Mouse (Mus musculus) adrenal gland, postnatal 14 days (tissue): ENCODE results near the gene Camk2g. TPM values are rescaled to one million over a fixed set of nuclear protein-coding genes. Genes with fewer than 3 reads are reported as not detected.

Source experiments
- DNase-seq: peaks from one replicate; pipeline ENCODE4 v3.0.0; 2021; ENCODE audit warnings: mixed read lengths
- long read RNA-seq, 2 experiments: library from polyadenylated mRNA; stranded (forward); transcript quantifications; one replicate each; pipeline ENCODE4 v2.0.0; 2021
- total RNA-seq: library from RNA; stranded (reverse); gene quantifications from 2 replicates; pipeline ENCODE4 v1.2.3, GENCODE M21; 2021

Camk2g gene
- 44.5 and 45.6 TPM in 2 replicates for total RNA-seq
- long read RNA-seq, experiment 1, transcript Camk2g-203 (19 exons, 3,564 nt): major isoform, 10 of 28 reads
- long read RNA-seq, experiment 1, partial matches to known transcripts: 0 of 28 reads
- long read RNA-seq, experiment 1, other reads (novel, unspliced or antisense): 14 of 28 reads
- long read RNA-seq, experiment 2, transcript Camk2g-203 (19 exons, 3,564 nt): major isoform, 5 of 19 reads
- long read RNA-seq, experiment 2, partial matches to known transcripts: 1 of 19 reads
- long read RNA-seq, experiment 2, other reads (novel, unspliced or antisense): 11 of 19 reads

GRCm38 (mm10) chr14:20793758-20794531, at the start of gene Camk2g:
Gene Camk2g (minus strand): TSS chr14:20794088.
- peak; percentile 94 for DNase-seq

- DNase-seq: no peak
These were observed 48.7 kb upstream of the Camk2g start for GRCm38 (mm10) chr14:20842629-20843028.

- DNase-seq: no peak
These were observed 47.6 kb upstream of the Camk2g start for GRCm38 (mm10) chr14:20841526-20841925.

GRCm38 (mm10) chr14:20837681-20838080, 43.8 kb upstream of the Camk2g start:
- no peak for DNase-seq

- DNase-seq: peak; percentile 21
These were observed 43.1 kb upstream of the Camk2g start for GRCm38 (mm10) chr14:20836905-20837376.

GRCm38 (mm10) chr14:20836171-20836904, 42.5 kb upstream of the Camk2g start, which contains the start of gene Plau:
Gene Plau (plus strand): TSS chr14:20836660.
- peak; percentile 82 for DNase-seq

GRCm38 (mm10) chr14:20834136-20834535, 40.2 kb upstream of the Camk2g start:
- DNase-seq: no peak

- DNase-seq: no peak
These were observed 39.6 kb upstream of the Camk2g start for GRCm38 (mm10) chr14:20833525-20833924.

GRCm38 (mm10) chr14:20831915-20832314, 38.0 kb upstream of the Camk2g start:
- no peak for DNase-seq

- DNase-seq: peak; percentile 48
These were observed 37.4 kb upstream of the Camk2g start for GRCm38 (mm10) chr14:20831141-20831910.

GRCm38 (mm10) chr14:20829523-20830366, 35.9 kb upstream of the Camk2g start:
- no peak for DNase-seq

GRCm38 (mm10) chr14:20828524-20828923, 34.6 kb upstream of the Camk2g start:
- DNase-seq: no peak

- no peak for DNase-seq
These were observed 33.6 kb upstream of the Camk2g start for GRCm38 (mm10) chr14:20827491-20827890.

GRCm38 (mm10) chr14:20827061-20827460, 33.2 kb upstream of the Camk2g start:
- DNase-seq: no peak

GRCm38 (mm10) chr14:20825516-20825915, 31.6 kb upstream of the Camk2g start:
- DNase-seq: no peak

GRCm38 (mm10) chr14:20824517-20824916, 30.6 kb upstream of the Camk2g start:
- no peak for DNase-seq

GRCm38 (mm10) chr14:20815448-20815847, 21.6 kb upstream of the Camk2g start:
- DNase-seq: no peak

- DNase-seq: peak; percentile 63
These were observed 18.0 kb upstream of the Camk2g start for GRCm38 (mm10) chr14:20811779-20812406.

GRCm38 (mm10) chr14:20811236-20811635, 17.3 kb upstream of the Camk2g start:
- DNase-seq: no peak

GRCm38 (mm10) chr14:20809820-20810219, 15.9 kb upstream of the Camk2g start:
- no peak for DNase-seq
